Mouse (Mus musculus) G1E (cell line): Measurements from ENCODE around the gene Dhx34. TPM values are rescaled to one million over a fixed set of nuclear protein-coding genes. Genes with fewer than 3 reads are reported as not detected.
A peak's percentile ranks its signal among the peaks of the same experiment; 100 is the strongest.

ENCODE experiments used
- ATAC-seq: 2 replicates; pipeline ENCODE4 v1.8.0; 2016; ENCODE audit warnings: mild to moderate bottlenecking; ENCODE audit not compliant: insufficient number of reproducible peaks, poor library complexity, low FRiP score, severe bottlenecking; ENCODE audit errors: extremely low read depth
- DNase-seq: peaks from one replicate; pipeline ENCODE4 v3.0.0; 2012; ENCODE audit warnings: low spot score
- H3K27me3 ChIP-seq: 2 replicates; pipeline ENCODE4 v1.6.1; 2012; ENCODE audit warnings: mild to moderate bottlenecking, low read length, inconsistent platforms; ENCODE audit not compliant: insufficient read depth
- H3K36me3 ChIP-seq: replicated peaks from 2 replicates; pipeline ENCODE3; 2012; ENCODE audit warnings: mild to moderate bottlenecking, inconsistent platforms
- H3K4me1 ChIP-seq: 2 replicates; pipeline ENCODE4 v1.6.1; 2012; ENCODE audit warnings: low read depth, low read length, inconsistent platforms, mixed read lengths; ENCODE audit not compliant: insufficient read depth
- H3K4me3 ChIP-seq: 2 replicates; pipeline ENCODE4 v1.5.1; 2012; ENCODE audit warnings: low read depth, mild to moderate bottlenecking, inconsistent platforms, low read length, moderate library complexity, mixed read lengths
- H3K9me3 ChIP-seq: replicated peaks from 2 replicates; pipeline ENCODE4 v1.6.1; 2012; ENCODE audit warnings: inconsistent platforms
- CTCF ChIP-seq: IDR thresholded peaks from 2 replicates; pipeline ENCODE4 v1.5.1; 2012; ENCODE audit warnings: low read depth, low read length, inconsistent platforms, mixed read lengths
- GATA1 ChIP-seq: IDR thresholded peaks from 2 replicates; pipeline ENCODE4 v1.6.1; 2012; ENCODE audit warnings: borderline replicate concordance, low read length, inconsistent platforms, mixed read lengths
- GATA2 ChIP-seq: IDR thresholded peaks from 2 replicates; pipeline ENCODE4 v1.6.1; 2012; ENCODE audit warnings: low read depth, low read length, inconsistent platforms, borderline replicate concordance
- POLR2AphosphoS5 ChIP-seq: IDR thresholded peaks from 2 replicates; pipeline ENCODE4 v1.6.1; 2012; ENCODE audit warnings: low read depth, low read length, inconsistent platforms; ENCODE audit not compliant: insufficient replicate concordance
- TAL1 ChIP-seq: conservative IDR thresholded peaks from 2 replicates; pipeline ENCODE4 v1.6.1; 2012; ENCODE audit warnings: low read depth, low read length, inconsistent platforms, mixed read lengths
- polyA plus RNA-seq: library from polyadenylated mRNA; stranded (reverse); fragments of >175 nt; gene quantifications from 2 replicates; pipeline ENCODE4 v1.2.3, GENCODE M21; 2012
- total RNA-seq, 2 experiments: library from RNA; stranded (forward) in 1 of 2; stranded (reverse) in 1 of 2; fragments of 200-1000 nt in 1 of 2; fragments of >200 nt in 1 of 2; fragmentation: Nextera tagmentation in 1 of 2; gene quantifications; 2 replicates each; pipeline ENCODE4 v1.2.3; 2014 to 2017

Gene Dhx34
- total and polyA plus RNA-seq, 3 experiments, result 6.9 to 25.1 (median 9.6) TPM

- H3K4me1 ChIP-seq, result peaks cover 9% of the 10 kb centered on the region
- DNase-seq (no peak), ATAC-seq (no peak)
- H3K9me3 ChIP-seq, result no peaks in the 10 kb centered on the region
- no peak within 1 kb of the TSS for H3K4me3 ChIP-seq
- H3K27me3 ChIP-seq, result peaks cover 5% of the 10 kb centered on the region
- H3K36me3 ChIP-seq, result no peaks in the 10 kb centered on the region
- no peak for TF ChIP-seq GATA2
- no peak for TF ChIP-seq GATA1
- TF ChIP-seq TAL1, result no peak
- TF ChIP-seq POLR2AphosphoS5, result no peak
- TF ChIP-seq CTCF, result no peak
Measured at GRCm38 (mm10) chr7:16244067-16244466, 22.2 kb upstream of the Dhx34 start, which contains the start of gene C5ar2. Gene C5ar2 (minus strand): TSS chr7:16244154.

- no peak for ATAC-seq
- DNase-seq, result no peak
- peaks cover 7% of the 10 kb centered on the region for H3K27me3 ChIP-seq
- H3K36me3 ChIP-seq, result no peaks in the 10 kb centered on the region
- TF ChIP-seq POLR2AphosphoS5, result no peak
- TF ChIP-seq CTCF, result no peak
- no peak for TF ChIP-seq GATA1
- TF ChIP-seq TAL1, result no peak
- no peaks in the 10 kb centered on the region for H3K9me3 ChIP-seq
- H3K4me1 ChIP-seq, result peaks cover 11% of the 10 kb centered on the region
- no peak overlapping the region for H3K4me3 ChIP-seq
Measured at GRCm38 (mm10) chr7:16242198-16242597, 20.4 kb upstream of the Dhx34 start.

- TF ChIP-seq POLR2AphosphoS5 (no peak), CTCF (no peak), GATA2 (no peak), GATA1 (no peak), TAL1 (no peak)
- H3K4me3 ChIP-seq, result no peak overlapping the region
- no peaks in the 10 kb centered on the region for H3K36me3 ChIP-seq
- peaks cover 11% of the 10 kb centered on the region for H3K4me1 ChIP-seq
- H3K27me3 ChIP-seq, result peaks cover 10% of the 10 kb centered on the region
- DNase-seq, result no peak
- no peaks in the 10 kb centered on the region for H3K9me3 ChIP-seq
- ATAC-seq, result no peak
Measured at GRCm38 (mm10) chr7:16241787-16242186, 19.9 kb upstream of the Dhx34 start.

- no peak for TF ChIP-seq GATA2
- no peak for TF ChIP-seq POLR2AphosphoS5
- no peak for TF ChIP-seq CTCF
- no peak for TF ChIP-seq GATA1
- TF ChIP-seq TAL1, result no peak
- Histone ChIP-seq H3K36me3 (no peaks in the 10 kb centered on the region), H3K4me3 (no peak overlapping the region), H3K27me3 (peaks cover 10% of the 10 kb centered on the region), H3K4me1 (peaks cover 11% of the 10 kb centered on the region), H3K9me3 (no peaks in the 10 kb centered on the region)
- DNase-seq (no peak), ATAC-seq (no peak)
Measured at GRCm38 (mm10) chr7:16240978-16241303, 19.1 kb upstream of the Dhx34 start.

GRCm38 (mm10) chr7:16240281-16240977, 18.6 kb upstream of the Dhx34 start:
- no peak for DNase-seq
- TF ChIP-seq GATA2 (no peak), TAL1 (no peak), GATA1 (no peak), CTCF (no peak), POLR2AphosphoS5 (no peak)
- no peaks in the 10 kb centered on the region for H3K36me3 ChIP-seq
- no peak overlapping the region for H3K4me3 ChIP-seq
- ATAC-seq, result peak; percentile 34; the same call in 1 of the 2 replicates
- H3K9me3 ChIP-seq, result no peaks in the 10 kb centered on the region
- H3K4me1 ChIP-seq, result peaks cover 11% of the 10 kb centered on the region
- H3K27me3 ChIP-seq, result peaks cover 10% of the 10 kb centered on the region

- H3K4me1 ChIP-seq, result peaks cover 11% of the 10 kb centered on the region
- TF ChIP-seq GATA2, result no peak
- no peak for TF ChIP-seq CTCF
- no peak for TF ChIP-seq POLR2AphosphoS5
- TF ChIP-seq GATA1, result no peak
- no peak for TF ChIP-seq TAL1
- no peak overlapping the region for H3K4me3 ChIP-seq
- H3K9me3 ChIP-seq, result no peaks in the 10 kb centered on the region
- H3K36me3 ChIP-seq, result no peaks in the 10 kb centered on the region
- no peak for ATAC-seq
- DNase-seq, result no peak
- peaks cover 10% of the 10 kb centered on the region for H3K27me3 ChIP-seq
Measured at GRCm38 (mm10) chr7:16239554-16239997, 17.7 kb upstream of the Dhx34 start.
